Mouse (Mus musculus) CH12.LX (cell line): ENCODE data around the gene Sp100.

ENCODE experiments used
- CHD1 ChIP-seq: IDR thresholded peaks from 2 replicates; pipeline ENCODE4 v1.6.1; 2012; ENCODE audit warnings: low read depth, low read length, improper control_type of control experiment, inconsistent platforms
- JUN ChIP-seq: IDR thresholded peaks from 2 replicates; pipeline ENCODE4 v1.6.1; 2011; ENCODE audit warnings: low read depth, mild to moderate bottlenecking, low read length, improper control_type of control experiment, moderate library complexity; ENCODE audit not compliant: insufficient read depth
- MAX ChIP-seq: IDR thresholded peaks from 2 replicates; pipeline ENCODE4 v1.6.1; 2011; ENCODE audit warnings: low read length, improper control_type of control experiment
- ZKSCAN1 ChIP-seq: IDR thresholded peaks from 2 replicates; pipeline ENCODE4 v1.6.1; 2012; ENCODE audit warnings: low read depth, inconsistent platforms, low read length, improper control_type of control experiment, borderline replicate concordance

DNA sequence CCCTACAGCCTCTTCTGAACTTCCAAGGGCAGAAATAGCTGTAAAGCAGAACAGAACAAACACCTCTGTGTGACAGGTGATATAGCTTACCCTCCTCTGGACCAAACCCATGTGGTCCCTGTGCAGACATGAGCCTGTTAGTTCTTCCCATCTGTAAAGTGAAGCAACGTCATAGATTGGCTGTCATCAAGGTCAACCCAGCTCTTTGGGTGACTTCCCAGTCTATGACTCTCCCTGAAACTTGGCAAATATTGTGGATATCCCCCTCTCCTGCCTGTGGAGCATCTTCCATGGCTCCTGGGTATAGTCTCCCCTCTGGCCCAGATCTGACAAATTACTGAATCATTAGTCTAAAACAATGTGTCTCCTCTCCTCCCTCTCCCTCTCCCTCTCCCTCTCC, 42.5 kb downstream of the Sp100 start:
- TF ChIP-seq MAX (no peak), JUN (no peak), CHD1 (no peak), ZKSCAN1 (no peak)
